Mouse (Mus musculus): ENCODE measurements around the gene C1qtnf12. TPM values are rescaled to one million over a fixed set of nuclear protein-coding genes. Genes with fewer than 3 reads are reported as not detected.

The C1qtnf12 gene
- polyA plus RNA-seq, 1 experiment: 22.1 TPM

DNA sequence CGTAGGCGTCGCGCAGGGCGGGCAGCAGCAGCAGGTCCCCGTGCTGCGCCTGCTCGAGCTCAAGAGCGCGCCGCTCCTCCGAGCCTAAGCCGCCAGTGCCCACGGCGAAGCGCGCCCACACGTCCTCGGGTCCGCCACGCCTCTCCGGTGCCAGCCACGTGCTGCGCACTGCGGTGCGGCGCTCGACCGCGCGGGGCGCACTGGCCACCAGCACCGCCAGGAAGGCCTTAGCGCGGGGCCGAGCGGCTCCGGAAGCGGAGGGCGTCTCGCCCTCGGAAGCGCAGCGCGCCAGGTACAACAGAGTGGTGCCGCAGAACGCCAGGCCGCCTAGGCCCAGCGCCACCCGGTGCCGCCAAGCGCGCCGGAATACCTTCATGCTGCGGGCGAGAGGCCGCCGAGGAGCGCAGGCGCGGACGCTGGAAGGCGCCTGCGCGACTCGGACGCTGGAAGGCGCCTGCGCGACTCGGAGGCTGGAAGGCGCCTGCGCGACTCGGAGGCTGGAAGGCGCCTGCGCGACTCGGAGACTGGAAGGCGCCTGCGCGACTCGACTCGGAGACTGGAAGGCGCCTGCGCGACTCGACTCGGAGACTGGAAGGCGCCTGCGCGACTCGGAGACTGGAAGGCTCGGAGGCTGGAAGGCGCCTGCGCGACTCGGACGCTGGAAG, 30.3 kb downstream of the C1qtnf12 start, which contains the start of the genes B3galt6 and Sdf4:
Gene B3galt6 (minus strand): TSS at position 409 of the 665 bp plus-strand sequence.
Gene Sdf4 (plus strand): TSS at position 632 of the 665 bp plus-strand sequence.
- WGBS: under 1% methylated on average over 99 of the region's 99 CpGs
- H3K4me1 ChIP-seq (ENCODE audit: control insufficient read depth, insufficient read depth, low read length): peaks cover 8% of the 10 kb centered on the region
- TF ChIP-seq POLR2A (IDR thresholded peaks at IDR 0.05; ENCODE audit: borderline replicate concordance, extremely low read depth, low read depth, low read length): peak; percentile 52; the same call in 1 of the 2 replicates
- peak; percentile 44 for TF ChIP-seq CTCF (IDR thresholded peaks at IDR 0.05; ENCODE audit: insufficient read depth, low read length)
- H3K4me3 ChIP-seq (replicated peaks; ENCODE audit: extremely low read depth, low read depth, low read length): peak within 1 kb of the TSS; percentile 100
- peak; percentile 85 for DNase-seq

DNA sequence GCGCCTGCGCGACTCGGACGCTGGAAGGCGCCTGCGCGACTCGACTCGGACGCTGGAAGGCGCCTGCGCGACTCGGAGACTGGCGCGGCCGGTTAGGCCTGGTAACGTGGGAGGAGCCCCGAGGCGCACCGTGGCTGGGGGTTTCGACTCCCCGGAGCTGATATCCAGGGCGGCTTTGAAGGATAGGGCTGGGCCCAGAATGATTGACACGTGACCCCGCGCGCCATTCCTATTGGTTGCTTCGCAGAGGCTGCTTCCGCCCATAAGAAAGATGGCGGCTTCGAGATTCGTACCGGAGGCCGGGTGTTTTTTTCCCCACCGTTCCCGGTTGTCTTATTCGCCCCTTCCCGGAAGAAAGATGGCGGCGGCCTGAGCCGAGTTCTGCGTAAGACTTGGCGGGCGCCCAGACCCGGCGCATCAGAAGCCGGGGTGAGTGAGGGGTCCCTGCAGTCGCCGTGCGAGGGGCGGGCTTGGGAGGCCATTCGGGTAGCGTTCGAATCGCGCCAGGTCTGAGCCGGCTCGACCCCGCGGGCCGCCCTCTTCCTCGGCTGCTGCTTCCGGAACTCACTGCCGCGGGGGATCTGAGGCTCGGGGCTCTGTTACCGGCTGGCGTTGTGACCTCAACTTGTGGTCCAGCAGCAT, 30.9 kb downstream of the C1qtnf12 start:
- peak; percentile 99 for DNase-seq
- TF ChIP-seq POLR2A (IDR thresholded peaks at IDR 0.05; ENCODE audit: borderline replicate concordance, extremely low read depth, low read depth, low read length): peak; percentile 44; the same call in 1 of the 2 replicates
- no peak for TF ChIP-seq CTCF (IDR thresholded peaks at IDR 0.05; ENCODE audit: insufficient read depth, low read length)
- WGBS: under 1% methylated on average over 70 of the region's 70 CpGs
- Histone ChIP-seq H3K4me3 (replicated peaks; ENCODE audit: extremely low read depth, low read depth, low read length) (peak overlapping the region; percentile 67), H3K4me1 (ENCODE audit: control insufficient read depth, insufficient read depth, low read length) (peaks cover 8% of the 10 kb centered on the region)

GRCm38 (mm10) chr4:155993606-155994005, 31.5 kb downstream of the C1qtnf12 start:
- no peak for DNase-seq
- 3% methylated on average over 15 of the region's 15 CpGs for WGBS
- Histone ChIP-seq H3K4me3 (replicated peaks; ENCODE audit: extremely low read depth, low read depth, low read length) (peak overlapping the region; percentile 67), H3K4me1 (ENCODE audit: control insufficient read depth, insufficient read depth, low read length) (peaks cover 8% of the 10 kb centered on the region)
- no peak for TF ChIP-seq CTCF (IDR thresholded peaks at IDR 0.05; ENCODE audit: insufficient read depth, low read length)
- TF ChIP-seq POLR2A (IDR thresholded peaks at IDR 0.05; ENCODE audit: borderline replicate concordance, extremely low read depth, low read depth, low read length): no peak

DNA sequence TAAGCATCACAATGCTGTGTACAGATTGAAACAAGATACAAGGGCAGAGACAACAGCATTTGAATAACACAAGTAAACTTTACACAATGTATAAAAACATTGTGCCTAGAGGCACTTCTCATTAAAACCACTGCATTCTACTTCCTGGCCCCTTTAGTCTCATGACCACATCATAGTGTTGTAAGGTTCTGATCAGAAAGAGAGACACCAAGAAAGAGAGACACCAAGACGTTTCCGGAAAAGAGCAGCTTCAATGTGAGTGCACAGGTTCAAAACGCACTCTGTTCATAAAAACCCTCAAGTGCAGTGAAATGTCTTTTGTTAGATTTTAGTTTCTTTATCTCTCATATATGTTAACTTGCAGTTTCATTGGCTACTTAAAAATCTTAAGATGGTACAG, 42.0 kb downstream of the C1qtnf12 start:
- Histone ChIP-seq H3K4me3 (replicated peaks; ENCODE audit: extremely low read depth, low read depth, low read length) (no peak overlapping the region), H3K4me1 (ENCODE audit: control insufficient read depth, insufficient read depth, low read length) (no peaks in the 10 kb centered on the region)
- TF ChIP-seq POLR2A (IDR thresholded peaks at IDR 0.05; ENCODE audit: borderline replicate concordance, extremely low read depth, low read depth, low read length): no peak
- no peak for TF ChIP-seq CTCF (IDR thresholded peaks at IDR 0.05; ENCODE audit: insufficient read depth, low read length)
- no peak for DNase-seq
- WGBS: 94% methylated on average over 3 of the region's 3 CpGs

DNA sequence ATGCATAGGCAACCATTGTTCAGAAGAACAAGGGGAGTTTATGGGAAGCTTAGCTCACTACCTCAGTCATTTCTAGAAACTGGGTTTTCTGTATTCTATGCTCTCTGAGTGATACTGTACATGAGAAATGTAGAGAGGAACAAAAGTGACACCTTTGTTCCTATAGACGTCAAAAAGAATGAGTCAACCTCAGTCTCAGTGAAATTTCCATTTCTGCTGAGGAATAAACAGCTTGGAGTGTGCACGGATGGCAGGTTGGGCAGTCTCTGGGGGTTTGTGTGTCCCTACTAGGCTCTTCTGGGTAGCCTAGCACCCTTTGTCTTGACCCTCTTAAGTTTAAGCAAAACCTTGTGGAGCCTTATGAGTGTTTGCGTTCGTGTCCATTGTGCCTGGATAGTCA, 46.3 kb downstream of the C1qtnf12 start:
- no peak for DNase-seq
- Histone ChIP-seq H3K4me1 (ENCODE audit: control insufficient read depth, insufficient read depth, low read length) (no peaks in the 10 kb centered on the region), H3K4me3 (replicated peaks; ENCODE audit: extremely low read depth, low read depth, low read length) (no peak overlapping the region)
- no peak for TF ChIP-seq POLR2A (IDR thresholded peaks at IDR 0.05; ENCODE audit: borderline replicate concordance, extremely low read depth, low read depth, low read length)
- TF ChIP-seq CTCF (IDR thresholded peaks at IDR 0.05; ENCODE audit: insufficient read depth, low read length): no peak
- 93% methylated on average over 4 of the region's 4 CpGs for WGBS

DNA sequence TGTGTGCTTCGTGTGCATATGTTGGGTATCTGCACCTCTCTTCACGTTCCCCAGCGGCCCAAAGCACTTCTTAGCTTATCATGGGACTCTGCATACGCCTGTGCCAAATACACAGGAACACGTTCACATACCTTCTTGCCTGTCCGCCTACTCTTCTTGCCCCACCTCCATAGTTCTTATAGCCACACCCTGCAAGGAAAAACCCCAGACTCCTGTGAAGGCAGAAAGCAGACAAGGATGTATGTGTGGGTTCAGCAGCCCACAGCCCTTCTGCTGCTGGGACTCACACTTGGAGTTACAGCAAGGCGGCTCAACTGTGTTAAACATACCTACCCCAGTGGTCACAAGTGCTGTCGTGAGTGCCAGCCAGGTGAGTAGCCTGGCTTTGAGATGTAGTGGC, 51.5 kb downstream of the C1qtnf12 start, which contains the start of gene Tnfrsf4:
Gene Tnfrsf4 (plus strand): TSS at position 207 of the 400 bp plus-strand sequence.
- no peak within 1 kb of the TSS for H3K4me3 ChIP-seq (replicated peaks; ENCODE audit: extremely low read depth, low read depth, low read length)
- 58% methylated on average over 8 of the region's 8 CpGs for WGBS

GRCm38 (mm10) chr4:156014436-156014835, 52.3 kb downstream of the C1qtnf12 start:
- Histone ChIP-seq H3K4me1 (ENCODE audit: control insufficient read depth, insufficient read depth, low read length) (no peaks in the 10 kb centered on the region), H3K4me3 (replicated peaks; ENCODE audit: extremely low read depth, low read depth, low read length) (no peak overlapping the region)
- DNase-seq: no peak
- no peak for TF ChIP-seq CTCF (IDR thresholded peaks at IDR 0.05; ENCODE audit: insufficient read depth, low read length)
- no peak for TF ChIP-seq POLR2A (IDR thresholded peaks at IDR 0.05; ENCODE audit: borderline replicate concordance, extremely low read depth, low read depth, low read length)
- 85% methylated on average over 2 of the region's 2 CpGs for WGBS

More for the DNA sequence above, 51.5 kb downstream of the C1qtnf12 start, which contains the start of gene Tnfrsf4:
- H3K4me1 ChIP-seq (ENCODE audit: control insufficient read depth, insufficient read depth, low read length): no peaks in the 10 kb centered on the region
- TF ChIP-seq POLR2A (IDR thresholded peaks at IDR 0.05; ENCODE audit: borderline replicate concordance, extremely low read depth, low read depth, low read length): no peak
- DNase-seq: no peak

Other genes starting within 250 kb of the C1qtnf12 start
- 1.6 and 1.8 TPM in 2 replicates for gene Tmem240, start 227.5 kb upstream of the C1qtnf12 start, polyA plus RNA-seq (2012; rRNA removed)
- gene Atad3a, start 201.2 kb upstream of the C1qtnf12 start, polyA plus RNA-seq (2012; rRNA removed): 44.5 and 48.4 TPM in 2 replicates
- 9.2 and 11.8 TPM in 2 replicates for gene Vwa1, start 187.6 kb upstream of the C1qtnf12 start, polyA plus RNA-seq (2012; rRNA removed)
- 0.38 and 0.52 TPM in 2 replicates for gene Tmem88b, start 176.4 kb upstream of the C1qtnf12 start, polyA plus RNA-seq (2012; rRNA removed)
- 15.7 and 17.3 TPM in 2 replicates for gene Ankrd65, start 171.9 kb upstream of the C1qtnf12 start, polyA plus RNA-seq (2012; rRNA removed)
- gene Mrpl20, start 159.4 kb upstream of the C1qtnf12 start, polyA plus RNA-seq (2012; rRNA removed): 36.9 and 40.0 TPM in 2 replicates
- gene Ccnl2, start 149.8 kb upstream of the C1qtnf12 start, polyA plus RNA-seq (2012; rRNA removed): 59.8 and 62.5 TPM in 2 replicates
- gene Aurkaip1, start 131.0 kb upstream of the C1qtnf12 start, polyA plus RNA-seq (2012; rRNA removed): 120 and 151 TPM in 2 replicates
- 994 and 1,263 TPM in 2 replicates for gene Mxra8, start 122.6 kb upstream of the C1qtnf12 start, polyA plus RNA-seq (2012; rRNA removed)
- gene Dvl1, start 114.9 kb upstream of the C1qtnf12 start, polyA plus RNA-seq (2012; rRNA removed): 128 and 159 TPM in 2 replicates
- 1.6 TPM in 2 replicates for gene Tas1r3, start 99.0 kb upstream of the C1qtnf12 start, polyA plus RNA-seq (2012; rRNA removed)
- 30.3 and 33.3 TPM in 2 replicates for gene Cptp, start 92.9 kb upstream of the C1qtnf12 start, polyA plus RNA-seq (2012; rRNA removed)
- 26.7 and 27.3 TPM in 2 replicates for gene Ints11, start 92.8 kb upstream of the C1qtnf12 start, polyA plus RNA-seq (2012; rRNA removed)
- gene Pusl1, start 70.5 kb upstream of the C1qtnf12 start, polyA plus RNA-seq (2012; rRNA removed): 82.2 and 88.0 TPM in 2 replicates
- 48.3 and 50.7 TPM in 2 replicates for gene Acap3, start 70.5 kb upstream of the C1qtnf12 start, polyA plus RNA-seq (2012; rRNA removed)
- gene Ube2j2, start 18.5 kb upstream of the C1qtnf12 start, polyA plus RNA-seq (2012; rRNA removed): 62.0 and 65.4 TPM in 2 replicates
- 6.1 and 7.4 TPM in 2 replicates for gene B3galt6, start 30.3 kb downstream of the C1qtnf12 start, polyA plus RNA-seq (2012; rRNA removed)
- gene Sdf4, start 30.6 kb downstream of the C1qtnf12 start, polyA plus RNA-seq (2012; rRNA removed): 54.3 and 63.6 TPM in 2 replicates
- gene Tnfrsf4, start 51.5 kb downstream of the C1qtnf12 start, polyA plus RNA-seq (2012; rRNA removed): 5.4 and 7.3 TPM in 2 replicates
- gene Tnfrsf18, start 63.8 kb downstream of the C1qtnf12 start, polyA plus RNA-seq (2012; rRNA removed): 4.3 and 5.2 TPM in 2 replicates
- 5.8 and 7.2 TPM in 2 replicates for gene Ttll10, start 97.1 kb downstream of the C1qtnf12 start, polyA plus RNA-seq (2012; rRNA removed)
- gene 9430015G10Rik, start 147.7 kb downstream of the C1qtnf12 start, polyA plus RNA-seq (2012; rRNA removed): 13.8 and 16.3 TPM in 2 replicates
- 0.32 and 2.7 TPM in 2 replicates for gene Rnf223, start 168.2 kb downstream of the C1qtnf12 start, polyA plus RNA-seq (2012; rRNA removed)
- gene Agrn, start 235.2 kb downstream of the C1qtnf12 start, polyA plus RNA-seq (2012; rRNA removed): 190 and 214 TPM in 2 replicates
- gene Isg15, start 238.5 kb downstream of the C1qtnf12 start, polyA plus RNA-seq (2012; rRNA removed): 8.1 and 12.2 TPM in 2 replicates
- gene AW011738, start 241.0 kb downstream of the C1qtnf12 start, polyA plus RNA-seq (2012; rRNA removed): 4.6 and 5.1 TPM in 2 replicates

All from lung, adult 2 months (tissue).